Mouse (Mus musculus): ENCODE data around the gene Actr10. TPM values are rescaled to one million over a fixed set of nuclear protein-coding genes. Genes with fewer than 3 reads are reported as not detected.

Actr10 gene
- total RNA-seq, 2 experiments from 2014 or later, result 162 to 168 TPM

Other genes with a start within 250 kb of the Actr10 start
- 10 to 100 TPM; 20.7 to 20.9 TPM for gene Frmd6, start 112.3 kb upstream of the Actr10 start, total RNA-seq (2021)
- gene Psma3, start 36.8 kb downstream of the Actr10 start, total RNA-seq (2021), result 100 to 1,000 TPM; 214 to 229 TPM
- gene Arid4a, start 78.1 kb downstream of the Actr10 start, total RNA-seq (2021), result 10 to 100 TPM; 41.7 to 44.2 TPM
- not detected for gene Tomm20l, start 173.6 kb downstream of the Actr10 start, total RNA-seq (2021)
- 10 to 100 TPM; 61.4 to 61.9 TPM for gene Timm9, start 198.8 kb downstream of the Actr10 start, total RNA-seq (2021)
- gene 2700049A03Rik, start 199.0 kb downstream of the Actr10 start, total RNA-seq (2021), result 1 to 10 TPM; 7.6 to 8.3 TPM

Data from layer of hippocampus, postnatal 36 days (tissue).